Mouse (Mus musculus): ENCODE results near the gene Psen2. TPM values are rescaled to one million over a fixed set of nuclear protein-coding genes. Genes with fewer than 3 reads are reported as not detected.

The Psen2 gene
- total and polyA plus RNA-seq, 3 experiments = 19.4 to 126 (median 20.2) TPM

GRCm38 (mm10) chr1:180195703-180196381, 67.4 kb downstream of the Psen2 start:
- peaks cover 45% of the 10 kb centered on the region for H3K27me3 ChIP-seq (ENCODE audit: insufficient read depth, low read length)
- H3K4me1 ChIP-seq (ENCODE audit: insufficient read depth, low read depth, low read length) = peaks cover 36% of the 10 kb centered on the region
- TF ChIP-seq POLR2AphosphoS5 (IDR thresholded peaks at IDR 0.05; ENCODE audit: insufficient replicate concordance, low read depth, low read length) (no peak), CTCF (IDR thresholded peaks at IDR 0.05; ENCODE audit: low read depth, low read length) (no peak), GATA1 (IDR thresholded peaks at IDR 0.05; ENCODE audit: borderline replicate concordance, low read length) (no peak)
- H3K36me3 ChIP-seq (replicated peaks) = no peaks in the 10 kb centered on the region
- peak; percentile 99 for DNase-seq (ENCODE audit: low spot score)
- ATAC-seq (ENCODE audit: extremely low read depth, insufficient number of reproducible peaks, low FRiP score, poor library complexity, severe bottlenecking) = peak; percentile 100
- H3K9me3 ChIP-seq (replicated peaks) = no peaks in the 10 kb centered on the region
- H3K4me3 ChIP-seq (ENCODE audit: low read depth, low read length) = peak overlapping the region; percentile 86

GRCm38 (mm10) chr1:180194781-180195471, 68.3 kb downstream of the Psen2 start:
- Histone ChIP-seq H3K4me3 (ENCODE audit: low read depth, low read length) (peak overlapping the region; percentile 86), H3K9me3 (replicated peaks) (no peaks in the 10 kb centered on the region), H3K4me1 (ENCODE audit: insufficient read depth, low read depth, low read length) (peaks cover 36% of the 10 kb centered on the region), H3K36me3 (replicated peaks) (no peaks in the 10 kb centered on the region), H3K27me3 (ENCODE audit: insufficient read depth, low read length) (peaks cover 50% of the 10 kb centered on the region)
- DNase-seq (ENCODE audit: low spot score) (peak; percentile 37), ATAC-seq (ENCODE audit: extremely low read depth, insufficient number of reproducible peaks, low FRiP score, poor library complexity, severe bottlenecking) (no peak)
- TF ChIP-seq TAL1 (conservative IDR thresholded peaks at IDR 0.05; ENCODE audit: low read depth, low read length) = no peak
- no peak for TF ChIP-seq CTCF (IDR thresholded peaks at IDR 0.05; ENCODE audit: low read depth, low read length)
- TF ChIP-seq GATA2 (IDR thresholded peaks at IDR 0.05; ENCODE audit: borderline replicate concordance, low read depth, low read length) = no peak
- no peak for TF ChIP-seq POLR2AphosphoS5 (IDR thresholded peaks at IDR 0.05; ENCODE audit: insufficient replicate concordance, low read depth, low read length)
- TF ChIP-seq GATA1 (IDR thresholded peaks at IDR 0.05; ENCODE audit: borderline replicate concordance, low read length) = no peak

- no peak overlapping the region for H3K4me3 ChIP-seq (ENCODE audit: low read depth, low read length)
- H3K27me3 ChIP-seq (ENCODE audit: insufficient read depth, low read length) = peaks cover 44% of the 10 kb centered on the region
- no peaks in the 10 kb centered on the region for H3K9me3 ChIP-seq (replicated peaks)
- TF ChIP-seq GATA2 (IDR thresholded peaks at IDR 0.05; ENCODE audit: borderline replicate concordance, low read depth, low read length) (no peak), GATA1 (IDR thresholded peaks at IDR 0.05; ENCODE audit: borderline replicate concordance, low read length) (no peak), TAL1 (conservative IDR thresholded peaks at IDR 0.05; ENCODE audit: low read depth, low read length) (no peak), CTCF (IDR thresholded peaks at IDR 0.05; ENCODE audit: low read depth, low read length) (no peak), POLR2AphosphoS5 (IDR thresholded peaks at IDR 0.05; ENCODE audit: insufficient replicate concordance, low read depth, low read length) (no peak)
- peaks cover 31% of the 10 kb centered on the region for H3K4me1 ChIP-seq (ENCODE audit: insufficient read depth, low read depth, low read length)
- no peak for DNase-seq (ENCODE audit: low spot score)
- H3K36me3 ChIP-seq (replicated peaks) = no peaks in the 10 kb centered on the region
- ATAC-seq (ENCODE audit: extremely low read depth, insufficient number of reproducible peaks, low FRiP score, poor library complexity, severe bottlenecking) = no peak
Measured at GRCm38 (mm10) chr1:180194048-180194447, 69.2 kb downstream of the Psen2 start.

- Histone ChIP-seq H3K27me3 (ENCODE audit: insufficient read depth, low read length) (peaks cover 43% of the 10 kb centered on the region), H3K9me3 (replicated peaks) (no peaks in the 10 kb centered on the region), H3K4me1 (ENCODE audit: insufficient read depth, low read depth, low read length) (peaks cover 29% of the 10 kb centered on the region), H3K4me3 (ENCODE audit: low read depth, low read length) (no peak overlapping the region), H3K36me3 (replicated peaks) (no peaks in the 10 kb centered on the region)
- ATAC-seq (ENCODE audit: extremely low read depth, insufficient number of reproducible peaks, low FRiP score, poor library complexity, severe bottlenecking) = no peak
- no peak for DNase-seq (ENCODE audit: low spot score)
- TF ChIP-seq TAL1 (conservative IDR thresholded peaks at IDR 0.05; ENCODE audit: low read depth, low read length) = no peak
- TF ChIP-seq POLR2AphosphoS5 (IDR thresholded peaks at IDR 0.05; ENCODE audit: insufficient replicate concordance, low read depth, low read length) = no peak
- TF ChIP-seq CTCF (IDR thresholded peaks at IDR 0.05; ENCODE audit: low read depth, low read length) = no peak
- TF ChIP-seq GATA2 (IDR thresholded peaks at IDR 0.05; ENCODE audit: borderline replicate concordance, low read depth, low read length) = no peak
- no peak for TF ChIP-seq GATA1 (IDR thresholded peaks at IDR 0.05; ENCODE audit: borderline replicate concordance, low read length)
Measured at GRCm38 (mm10) chr1:180193391-180193935, 69.8 kb downstream of the Psen2 start.

- Histone ChIP-seq H3K4me3 (ENCODE audit: low read depth, low read length) (no peak overlapping the region), H3K4me1 (ENCODE audit: insufficient read depth, low read depth, low read length) (peaks cover 29% of the 10 kb centered on the region), H3K27me3 (ENCODE audit: insufficient read depth, low read length) (peaks cover 47% of the 10 kb centered on the region), H3K36me3 (replicated peaks) (no peaks in the 10 kb centered on the region), H3K9me3 (replicated peaks) (no peaks in the 10 kb centered on the region)
- ATAC-seq (ENCODE audit: extremely low read depth, insufficient number of reproducible peaks, low FRiP score, poor library complexity, severe bottlenecking) = no peak
- TF ChIP-seq GATA1 (IDR thresholded peaks at IDR 0.05; ENCODE audit: borderline replicate concordance, low read length) = no peak
- no peak for DNase-seq (ENCODE audit: low spot score)
Measured at GRCm38 (mm10) chr1:180192866-180193265, 70.4 kb downstream of the Psen2 start.

- H3K36me3 ChIP-seq (replicated peaks) = no peaks in the 10 kb centered on the region
- peaks cover 49% of the 10 kb centered on the region for H3K27me3 ChIP-seq (ENCODE audit: insufficient read depth, low read length)
- no peak for ATAC-seq (ENCODE audit: extremely low read depth, insufficient number of reproducible peaks, low FRiP score, poor library complexity, severe bottlenecking)
- TF ChIP-seq GATA1 (IDR thresholded peaks at IDR 0.05; ENCODE audit: borderline replicate concordance, low read length) (no peak), CTCF (IDR thresholded peaks at IDR 0.05; ENCODE audit: low read depth, low read length) (no peak), TAL1 (conservative IDR thresholded peaks at IDR 0.05; ENCODE audit: low read depth, low read length) (no peak), GATA2 (IDR thresholded peaks at IDR 0.05; ENCODE audit: borderline replicate concordance, low read depth, low read length) (no peak), POLR2AphosphoS5 (IDR thresholded peaks at IDR 0.05; ENCODE audit: insufficient replicate concordance, low read depth, low read length) (no peak)
- H3K4me1 ChIP-seq (ENCODE audit: insufficient read depth, low read depth, low read length) = peaks cover 29% of the 10 kb centered on the region
- H3K4me3 ChIP-seq (ENCODE audit: low read depth, low read length) = no peak overlapping the region
- no peaks in the 10 kb centered on the region for H3K9me3 ChIP-seq (replicated peaks)
- no peak for DNase-seq (ENCODE audit: low spot score)
Measured at GRCm38 (mm10) chr1:180191651-180192220, 71.5 kb downstream of the Psen2 start.

All from G1E (cell line).